Mouse (Mus musculus) cerebellum, postnatal 25 days (tissue): ENCODE measurements around the gene Chd2.
A peak's percentile ranks its signal among the peaks of the same experiment; 100 is the strongest.

Experiments used
- DNase-seq, 2 experiments: peaks; one replicate each; pipeline ENCODE4 v3.0.0; 2021; ENCODE audit warnings: mixed read lengths in 2 of 2

Gene Chd2

DNA sequence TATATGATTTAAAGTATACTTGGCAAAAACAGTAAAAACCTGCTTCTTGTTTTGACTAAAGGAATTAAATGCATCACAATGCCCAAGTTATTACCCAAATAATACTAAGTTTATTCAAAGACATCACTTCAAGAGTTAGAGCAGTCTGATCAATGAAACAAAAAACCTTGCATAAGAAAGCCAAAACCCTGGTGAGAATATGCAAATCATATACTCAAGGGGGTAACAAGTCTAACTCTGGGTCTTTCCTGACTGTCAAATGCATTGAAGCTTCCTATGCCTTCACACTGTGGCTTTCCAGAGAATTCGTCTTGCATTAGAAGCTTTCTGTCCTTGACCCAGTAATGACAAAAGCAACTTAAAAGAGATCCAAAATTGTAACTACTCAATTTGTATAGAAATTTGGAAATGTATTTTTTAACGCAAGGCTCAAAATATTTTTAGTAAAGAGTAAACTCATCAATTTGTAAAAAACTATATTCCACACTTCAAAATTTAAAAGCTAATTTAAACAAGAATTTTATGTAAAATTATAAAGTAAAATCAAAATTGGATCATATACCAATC lies 2.4 kb downstream of the Chd2 start:
- DNase-seq = no peak

- no peak for DNase-seq
Measured at GRCm38 (mm10) chr7:73538424-73539079, 3.1 kb downstream of the Chd2 start.

- DNase-seq = peak; percentile 100
Measured at GRCm38 (mm10) chr7:73537634-73538423, 3.8 kb downstream of the Chd2 start.

DNA sequence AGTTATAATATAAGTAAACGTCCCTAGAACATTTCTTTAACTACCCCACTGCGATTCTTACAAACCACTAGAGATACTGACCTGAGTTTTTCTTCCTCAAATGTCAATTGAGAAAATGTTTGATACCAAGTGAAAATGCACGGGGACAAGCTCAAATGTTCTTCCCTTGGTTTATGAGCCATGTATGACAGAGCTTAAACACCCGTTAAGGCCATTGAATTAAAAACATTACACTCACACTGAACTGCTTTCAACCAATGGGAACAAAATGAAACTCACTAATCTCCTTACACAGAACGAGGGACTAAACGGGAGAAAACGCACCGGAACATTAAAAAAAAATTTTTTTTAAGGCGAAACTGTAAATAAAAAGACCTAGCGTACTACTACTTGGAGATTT lies 4.4 kb downstream of the Chd2 start:
- DNase-seq = no peak

DNA sequence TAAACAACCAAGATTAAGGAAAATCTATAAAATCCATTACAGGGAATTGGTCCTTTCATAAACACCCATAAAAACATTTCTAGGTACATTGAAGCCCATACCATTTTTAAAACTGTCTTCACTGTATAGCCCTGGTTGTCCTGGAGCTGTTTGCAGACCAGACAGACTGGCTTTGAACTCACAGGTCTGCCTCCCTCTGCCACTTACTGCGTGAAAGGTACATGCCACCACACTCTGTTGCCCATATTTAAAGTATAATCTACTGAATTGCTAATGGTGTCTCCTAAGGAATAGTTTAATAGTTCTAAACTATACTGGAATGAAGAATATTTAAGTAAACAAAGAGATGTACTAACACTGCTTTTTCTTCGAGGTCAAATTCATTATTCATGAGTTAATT lies 5.1 kb downstream of the Chd2 start:
- peak in 1 of 2 experiments; percentile 5 for DNase-seq

DNA sequence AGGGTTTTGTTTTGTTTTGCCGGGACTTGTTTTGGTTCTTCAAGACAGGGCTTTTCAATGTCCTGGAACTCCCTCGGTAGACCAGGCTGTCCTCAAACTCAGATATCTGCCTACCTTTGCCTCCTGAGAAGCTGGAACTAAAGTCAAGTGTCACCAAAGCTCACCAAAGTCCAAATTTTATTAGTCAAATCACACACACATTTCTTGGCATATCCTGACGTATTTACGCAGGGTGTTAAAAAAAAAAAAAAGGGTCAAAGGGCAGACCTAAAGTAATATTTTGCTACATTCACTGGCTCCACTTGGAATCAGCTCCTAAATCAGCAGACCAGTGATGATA lies 5.8 kb downstream of the Chd2 start:
- no peak for DNase-seq

GRCm38 (mm10) chr7:73534937-73535860 lies 6.4 kb downstream of the Chd2 start:
- DNase-seq = no peak

GRCm38 (mm10) chr7:73533457-73533856 lies 8.2 kb downstream of the Chd2 start:
- no peak for DNase-seq

GRCm38 (mm10) chr7:73532916-73533315 lies 8.7 kb downstream of the Chd2 start:
- no peak for DNase-seq

DNA sequence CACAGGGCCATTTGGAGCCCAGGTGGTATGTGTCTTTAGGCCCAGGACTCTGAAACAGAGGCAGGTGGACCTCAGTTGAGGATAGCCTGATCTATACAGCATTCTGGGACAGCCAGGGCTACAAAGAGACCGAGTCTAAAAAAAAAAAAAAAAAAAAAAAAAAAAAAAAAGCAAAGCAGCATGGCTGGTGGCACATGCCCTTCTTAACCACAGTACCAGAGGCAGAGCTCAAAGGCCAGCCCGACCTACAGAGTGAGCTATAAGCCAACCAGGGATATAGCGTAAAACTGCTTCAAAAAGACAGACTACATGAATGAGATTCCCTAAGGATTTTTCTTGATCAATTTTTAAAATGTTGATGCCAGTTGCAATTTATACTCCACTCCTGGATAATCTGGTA lies 9.5 kb downstream of the Chd2 start:
- no peak for DNase-seq

- DNase-seq = no peak
Measured at GRCm38 (mm10) chr7:73531506-73532093, 10.0 kb downstream of the Chd2 start.

- peak in 1 of 2 experiments; percentile 5 for DNase-seq
Measured at GRCm38 (mm10) chr7:73530846-73531245, 10.8 kb downstream of the Chd2 start.

- DNase-seq = peak in 1 of 2 experiments; percentile 5
Measured at GRCm38 (mm10) chr7:73530164-73530563, 11.5 kb downstream of the Chd2 start.

GRCm38 (mm10) chr7:73529261-73529660 lies 12.4 kb downstream of the Chd2 start:
- DNase-seq = peak in 1 of 2 experiments; percentile 3

DNA sequence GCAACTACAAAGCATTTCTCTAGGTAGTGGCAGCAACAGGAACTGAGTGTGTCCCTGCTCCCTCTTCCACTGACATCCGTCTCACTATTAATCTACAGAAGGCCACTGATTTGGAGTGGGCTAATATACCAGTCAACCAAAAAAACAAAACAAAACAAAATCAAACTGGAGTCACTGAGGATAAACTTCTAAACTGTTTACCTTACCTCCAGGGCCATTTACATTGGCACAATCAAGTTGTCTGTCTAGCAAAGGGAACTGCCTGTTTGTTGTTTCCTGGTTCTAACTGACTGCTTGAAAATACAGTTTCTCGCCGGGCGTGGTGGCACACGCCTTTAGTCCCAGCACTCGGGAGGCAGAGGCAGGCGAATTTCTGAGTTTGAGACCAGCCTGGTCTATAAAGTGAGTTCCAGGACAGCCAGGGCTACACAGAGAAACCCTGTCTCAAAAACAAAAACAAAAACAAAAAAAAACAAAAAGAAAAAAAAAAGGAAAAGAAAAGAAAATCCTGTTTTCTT lies 13.2 kb downstream of the Chd2 start:
- peak in 1 of 2 experiments; percentile 5 for DNase-seq

GRCm38 (mm10) chr7:73527225-73527624 lies 14.4 kb downstream of the Chd2 start:
- DNase-seq = peak in 1 of 2 experiments; percentile 5

GRCm38 (mm10) chr7:73524454-73524952 lies 17.1 kb downstream of the Chd2 start:
- DNase-seq = peak; percentile 48 to 69

DNA sequence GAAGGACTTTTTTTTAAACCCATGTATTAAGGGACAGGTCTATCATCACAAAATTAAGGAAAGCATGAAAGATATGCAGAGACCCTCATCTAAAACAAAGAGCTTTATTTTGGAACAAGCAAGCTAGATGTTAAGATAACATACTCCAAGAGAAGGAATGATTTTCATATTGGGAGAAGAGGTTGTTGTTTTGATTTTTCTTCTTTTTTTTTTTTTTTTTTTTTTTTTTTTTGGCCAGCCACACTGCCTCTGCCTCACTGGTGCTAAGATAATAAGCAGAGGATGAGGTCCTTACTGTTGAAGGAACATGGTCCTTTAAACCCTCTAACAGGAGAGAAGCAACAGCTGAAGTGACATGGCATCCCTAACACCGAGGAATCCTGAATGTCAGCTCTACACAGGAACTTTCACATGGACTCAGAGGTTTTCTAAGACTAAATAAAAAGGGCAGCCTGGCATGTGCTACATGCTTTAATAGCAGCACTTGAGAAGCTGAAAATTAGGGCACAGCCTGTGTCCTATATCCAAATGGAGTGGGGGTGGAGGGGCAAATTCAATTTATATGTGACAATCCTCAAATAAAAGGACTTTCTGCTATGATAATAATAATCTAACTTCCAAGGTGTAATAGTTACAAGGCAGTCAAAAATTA lies 17.9 kb downstream of the Chd2 start:
- no peak for DNase-seq

- DNase-seq = no peak
Measured at GRCm38 (mm10) chr7:73523183-73523582, 18.4 kb downstream of the Chd2 start.

DNA sequence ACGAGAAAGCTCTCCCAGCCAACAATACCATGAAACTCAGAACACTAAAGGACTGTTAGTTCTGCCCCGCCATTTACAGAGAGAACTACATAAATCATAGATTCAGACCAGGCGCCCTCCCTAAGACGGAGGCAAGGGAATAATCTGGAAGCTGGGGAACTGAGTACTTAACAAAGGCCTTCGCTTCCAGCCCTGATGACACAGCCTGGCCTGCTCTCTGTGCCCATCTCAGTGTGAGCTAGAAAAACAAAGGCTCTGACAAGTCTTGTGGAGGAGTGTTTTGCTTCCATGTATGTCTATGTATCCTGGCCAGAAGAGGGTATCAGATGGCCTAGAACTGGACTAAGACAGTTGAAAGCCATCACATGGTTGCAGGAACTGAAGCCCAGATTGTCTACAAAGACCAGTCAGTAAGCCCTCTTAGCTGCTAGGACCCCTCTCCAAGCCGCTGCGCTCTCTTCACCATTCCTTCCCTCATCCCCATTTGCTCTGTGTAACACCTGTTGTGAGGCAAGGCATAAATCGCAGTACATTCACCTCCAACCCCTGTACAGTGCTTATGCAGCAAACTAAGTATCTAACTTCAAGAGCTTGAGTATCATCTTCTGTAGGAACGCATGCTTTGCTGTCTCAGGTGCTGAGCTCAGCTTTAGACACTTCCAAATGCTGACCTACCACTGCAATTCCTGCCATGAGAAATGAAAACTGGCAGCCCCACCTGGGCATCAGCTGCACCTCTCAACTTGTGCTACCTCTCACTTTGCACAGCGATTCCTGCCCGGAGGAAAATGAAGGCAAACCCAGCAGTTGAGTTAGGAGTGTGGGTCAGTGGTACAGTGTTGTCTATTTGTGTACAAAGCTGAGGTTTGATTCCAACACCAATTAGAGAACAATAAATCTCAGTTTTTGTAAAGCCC lies 20.1 kb downstream of the Chd2 start:
- no peak for DNase-seq
